Mouse (Mus musculus) thymus, postnatal 0 days (tissue): ENCODE measurements around the gene Tmem201. TPM values are rescaled to one million over a fixed set of nuclear protein-coding genes. Genes with fewer than 3 reads are reported as not detected.

ENCODE experiments used
- DNase-seq: peaks from one replicate; pipeline ENCODE4 v3.0.0-alpha.2; 2015; ENCODE audit warnings: low spot score
- polyA plus RNA-seq: library from polyadenylated mRNA; unstranded; fragments of >200 nt; fragmentation: Nextera tagmentation; extraction: Ambion mirVana; gene quantifications from 2 replicates; pipeline ENCODE4 v1.2.1, GENCODE M21; 2015

The Tmem201 gene
- polyA plus RNA-seq, 1 experiment from 2014 or later, result 11.7 TPM

- no peak for DNase-seq
Observed at GRCm38 (mm10) chr4:149688861-149689260, 49.0 kb downstream of the Tmem201 start.

DNA sequence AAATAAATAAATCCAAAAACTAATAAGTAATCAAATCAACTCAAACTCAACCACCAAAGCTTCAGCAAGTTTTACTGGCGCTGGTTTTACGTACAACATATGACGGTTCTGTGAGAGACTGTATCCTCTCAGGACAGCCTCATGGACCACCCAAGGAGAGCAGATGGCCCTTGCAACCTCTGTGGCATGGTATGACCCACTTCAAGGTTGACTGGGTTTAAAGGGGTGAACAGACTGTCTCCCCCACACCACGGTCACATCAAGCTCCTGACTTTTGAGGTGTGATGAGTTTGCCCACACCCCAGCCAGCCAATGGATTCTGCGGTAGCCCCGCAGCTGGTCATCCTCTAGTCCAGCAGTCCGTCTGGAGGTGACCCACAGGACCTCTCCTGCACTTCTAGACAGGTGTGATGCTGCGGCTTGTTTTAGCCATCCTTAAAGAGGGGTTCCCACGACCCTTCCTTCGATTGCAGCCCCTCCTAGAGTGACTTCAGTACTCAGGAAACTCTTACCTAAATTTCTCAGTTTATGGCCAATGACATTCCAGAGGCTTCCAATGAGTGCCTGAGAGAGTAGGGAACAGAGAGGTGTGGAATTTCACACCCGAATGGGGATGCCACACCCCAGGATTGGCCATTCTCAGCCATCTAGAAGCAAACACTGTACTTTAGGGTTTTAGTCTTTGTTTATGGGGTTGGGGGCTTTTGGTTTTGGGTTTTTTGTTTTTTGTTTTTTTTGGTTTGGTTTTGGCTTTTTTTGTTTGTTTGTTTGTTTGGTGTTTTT lies 52.8 kb downstream of the Tmem201 start:
- no peak for DNase-seq

DNA sequence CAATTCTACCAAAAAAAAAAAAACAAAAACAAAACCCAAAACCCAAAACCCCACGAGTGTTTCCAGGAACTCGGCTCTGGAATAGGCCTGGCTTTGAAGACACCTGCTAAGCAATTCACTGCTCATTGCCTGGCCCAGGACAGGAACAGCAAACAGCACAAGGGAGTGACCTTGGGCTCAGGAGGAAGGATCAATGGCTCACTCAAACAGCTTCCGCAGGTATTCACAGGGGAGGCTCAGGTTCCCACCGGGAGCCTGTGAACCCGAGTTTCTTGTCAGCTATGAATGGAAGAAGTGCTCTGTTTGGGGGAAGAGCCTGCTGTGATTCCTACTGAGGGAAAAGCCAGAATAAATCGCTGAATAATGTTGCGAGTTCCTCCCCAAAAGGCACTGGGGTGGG lies 54.0 kb downstream of the Tmem201 start:
- no peak for DNase-seq

GRCm38 (mm10) chr4:149679056-149679770 lies 58.6 kb downstream of the Tmem201 start:
- DNase-seq, result no peak

DNA sequence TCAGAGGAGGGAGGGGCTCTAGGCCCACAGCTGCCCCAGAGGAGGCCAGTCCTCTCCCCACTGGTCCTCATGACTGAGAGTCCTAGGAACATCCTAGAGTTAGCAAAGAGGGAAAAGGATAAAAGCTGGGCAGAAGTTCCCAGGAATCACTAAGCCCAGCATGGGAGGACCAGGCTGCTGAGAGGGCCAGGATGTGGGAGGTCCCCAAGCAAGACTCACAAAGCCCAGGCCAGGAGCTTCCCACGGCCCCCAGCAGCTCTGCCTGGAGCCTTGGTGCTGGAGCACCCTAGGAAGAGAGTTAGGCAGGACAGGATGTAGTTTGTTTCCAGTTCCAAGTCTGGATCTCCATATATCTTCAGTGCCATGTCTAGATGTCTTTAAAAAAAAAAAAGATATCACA lies 59.8 kb downstream of the Tmem201 start:
- no peak for DNase-seq

- no peak for DNase-seq
Observed at GRCm38 (mm10) chr4:149675378-149676261, 62.2 kb downstream of the Tmem201 start.

- no peak for DNase-seq
Observed at GRCm38 (mm10) chr4:149674814-149675377, 62.9 kb downstream of the Tmem201 start.

DNA sequence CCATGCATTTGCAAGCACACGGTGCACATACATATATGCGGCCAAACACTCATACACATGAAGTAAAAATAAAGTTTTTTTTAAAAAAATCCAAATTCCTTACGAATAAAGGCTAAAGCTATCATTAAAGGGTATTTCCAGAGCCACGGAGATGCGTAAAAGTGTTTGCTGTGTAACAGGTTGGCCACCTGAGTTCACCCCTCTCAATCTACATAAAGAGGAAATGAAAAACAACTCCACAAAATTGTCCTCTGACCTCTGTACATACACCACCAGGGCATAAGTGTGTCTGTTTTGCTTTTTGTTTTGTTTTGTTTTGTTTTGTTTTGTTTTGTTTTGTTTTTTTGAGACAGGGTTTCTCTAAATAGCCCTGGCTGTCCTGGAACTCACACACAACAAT lies 65.1 kb downstream of the Tmem201 start:
- no peak for DNase-seq

GRCm38 (mm10) chr4:149671175-149671574 lies 66.7 kb downstream of the Tmem201 start:
- DNase-seq, result no peak

DNA sequence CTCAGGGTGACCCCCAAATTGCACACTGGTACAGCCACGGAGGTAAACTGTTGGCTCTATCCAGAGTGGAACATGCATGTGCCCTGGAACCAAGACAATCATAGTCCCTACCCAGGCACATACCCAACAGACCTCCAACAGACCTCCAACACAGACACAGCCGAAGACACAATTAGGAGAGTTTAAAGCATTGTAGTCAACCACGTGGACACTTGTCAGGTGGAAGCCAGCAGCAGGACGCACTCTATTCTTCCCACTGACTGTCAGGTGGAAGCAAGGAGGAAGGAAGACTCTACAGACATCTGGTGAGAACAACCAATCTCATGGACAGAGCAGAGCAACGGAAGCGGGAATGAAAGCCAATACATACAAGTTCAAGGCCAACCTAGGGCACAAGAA lies 72.2 kb downstream of the Tmem201 start:
- no peak for DNase-seq

Other genes starting within 250 kb of the Tmem201 start
- gene Ctnnbip1, start 219.8 kb downstream of the Tmem201 start, polyA plus RNA-seq, result 25.6 and 28.3 TPM in 2 replicates
- 20.4 and 21.1 TPM in 2 replicates for gene Clstn1, start 151.6 kb downstream of the Tmem201 start, polyA plus RNA-seq
- 27.5 and 31.2 TPM in 2 replicates for gene Pik3cd, start 35.5 kb downstream of the Tmem201 start, polyA plus RNA-seq
- 7.4 and 7.8 TPM in 2 replicates for gene Slc25a33, start 36.2 kb upstream of the Tmem201 start, polyA plus RNA-seq
- 9.0 and 9.5 TPM in 2 replicates for gene Spsb1, start 217.0 kb upstream of the Tmem201 start, polyA plus RNA-seq